Mouse (Mus musculus) CD4-positive, CD25-positive, alpha-beta regulatory T cell, adult 9 weeks (primary cell): ENCODE data around the gene Lcp1. TPM values are rescaled to one million over a fixed set of nuclear protein-coding genes. Genes with fewer than 3 reads are reported as not detected.

ENCODE experiments used
- polyA plus RNA-seq: library from polyadenylated mRNA; unstranded; fragments of 100-300 nt; shearing (Covaris generic); gene quantifications from one replicate; pipeline ENCODE4 v1.2.1, GENCODE M21; 2017

Lcp1 gene
- polyA plus RNA-seq: 1,304 TPM

DNA sequence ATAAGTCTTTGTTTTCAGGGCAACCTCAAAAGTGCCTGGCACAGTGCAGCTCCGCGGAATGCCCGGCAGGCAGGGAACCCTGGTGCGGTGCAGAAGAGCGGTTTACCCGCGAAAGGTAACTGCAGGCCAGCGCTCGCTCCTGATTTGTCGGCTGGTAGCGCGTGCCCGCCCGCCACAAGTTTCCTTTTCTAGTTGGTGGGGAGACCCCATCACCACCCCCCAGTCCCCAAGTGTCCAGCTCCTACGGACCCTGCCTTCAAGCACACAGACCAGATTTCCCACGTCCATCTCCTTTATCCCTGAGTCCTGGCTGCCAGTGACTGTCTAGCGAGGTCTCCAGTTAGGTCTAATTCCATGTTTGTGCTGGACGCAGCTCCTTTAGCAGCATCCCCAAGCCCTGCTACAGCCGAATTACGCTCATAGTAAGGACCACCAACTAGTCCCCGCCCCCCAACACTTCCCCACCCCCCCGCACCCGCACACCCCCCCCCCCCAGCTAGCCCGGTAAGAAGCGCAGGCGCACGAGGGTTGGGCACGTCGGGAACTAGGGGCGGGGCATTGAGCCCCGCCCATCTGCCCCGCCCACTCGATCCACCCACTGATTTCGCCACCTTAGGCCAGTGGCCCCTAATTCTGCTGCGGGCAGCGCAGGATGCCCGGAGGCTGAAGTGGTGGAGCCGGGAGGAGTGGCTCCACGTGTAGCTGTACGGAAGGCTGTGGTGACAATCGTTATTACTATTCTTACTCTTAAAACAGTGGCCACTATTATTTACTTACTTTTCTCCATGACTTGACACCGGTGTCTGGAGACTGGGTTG lies at the start of gene Lcp1, which contains the start of gene Lrrc63:
Gene Lcp1 (plus strand): TSS at position 601 of the 818 bp plus-strand sequence.
Gene Lrrc63 (minus strand): TSS at position 381 of the 818 bp plus-strand sequence.

DNA sequence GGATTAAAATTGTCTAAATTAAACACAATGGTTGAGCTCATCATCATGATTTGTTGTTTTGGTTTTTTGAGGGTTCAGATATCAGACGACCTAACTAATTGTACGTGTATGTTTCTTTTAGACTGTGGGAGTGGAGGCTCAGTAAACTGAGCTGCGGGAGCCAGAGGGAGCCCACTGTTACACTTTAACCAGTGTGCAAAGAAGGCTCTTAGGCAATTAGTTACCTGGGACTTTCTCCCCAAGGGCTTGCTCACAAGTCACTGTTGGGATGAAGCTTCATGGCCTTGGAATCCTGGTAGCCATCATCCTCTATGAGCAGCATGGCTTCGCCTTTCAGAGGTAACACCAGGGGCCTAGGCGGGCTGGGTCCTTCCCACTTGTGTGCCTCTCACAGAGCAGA lies 111.2 kb downstream of the Lcp1 start, which contains the start of gene Cpb2:
Gene Cpb2 (plus strand): TSS at position 201 of the 400 bp plus-strand sequence.

Other genes starting within 250 kb of the Lcp1 start
- 24.1 TPM for gene Lrch1, start 183.2 kb upstream of the Lcp1 start, polyA plus RNA-seq
- gene Rubcnl, start 115.1 kb upstream of the Lcp1 start, polyA plus RNA-seq: 0.68 TPM
- gene Lrrc63, start 220 bp upstream of the Lcp1 start, polyA plus RNA-seq: not detected
- gene Cpb2, start 111.2 kb downstream of the Lcp1 start, polyA plus RNA-seq: not detected
- gene Zc3h13, start 153.3 kb downstream of the Lcp1 start, polyA plus RNA-seq: 35.4 TPM